In genomic region chr8:79995075-79995474, GRCm38 (mm10) we compare ENCODE assay signal across 20 mouse cellular contexts.
DNase-seq lines count a peak whose midpoint lies in the region; ATAC-seq and TF ChIP-seq lines count a peak whose summit lies in the region.
"Had no signal": no experiment of that assay in that cellular context is flagged by ENCODE, and none has a peak within 500 bp of the region (broad histone marks: within the 10 kb centered on the region; RNA-seq: fewer than 3 reads in every experiment).

No protein-coding gene starts in this region.

- no peak overlapping the region for H3K27ac ChIP-seq in liver, postnatal 0 days (ENCODE audit: low read depth)
- no peak overlapping the region for H3K27ac ChIP-seq in limb, embryonic 15.5 days
- no peak overlapping the region for H3K27ac ChIP-seq in hindbrain, embryonic 16.5 days (ENCODE audit: low read depth, low read length)
- H3K27ac ChIP-seq: embryonic facial prominence, embryonic 13.5 days; forebrain, embryonic 15.5 days; hindbrain, embryonic 10.5 days; midbrain, embryonic 13.5 days had no signal

- no peak for ATAC-seq in liver, postnatal 0 days
- peak; percentile 57 for ATAC-seq in Patski
- 0 out of 2 replicates have a peak, but pooled peaks have one; percentile 58 for ATAC-seq in limb, embryonic 15.5 days (ENCODE audit: insufficient number of reproducible peaks, low FRiP score, low TSS enrichment, low read depth)
- no peak for ATAC-seq in hindbrain, embryonic 16.5 days
- ATAC-seq: CD4-positive, CD25-positive, alpha-beta regulatory T cell, adult 4 months; forebrain, embryonic 15.5 days; midbrain, embryonic 13.5 days had no signal

- TF ChIP-seq CTCF in liver, postnatal 0 days (IDR thresholded peaks at IDR 0.05; ENCODE audit: low read depth) = no peak
- TF ChIP-seq CTCF in Patski (IDR thresholded peaks at IDR 0.05) = no peak

- in situ Hi-C loops in Patski (cut with MboI; ENCODE audit: low pct_unique_long_range_greater_than_20kb) = no loop called here

- H3K36me3 ChIP-seq in liver, postnatal 0 days (replicated peaks; ENCODE audit: insufficient read depth, low read length) = no peaks in the 10 kb centered on the region
- H3K36me3 ChIP-seq in limb, embryonic 15.5 days = no peaks in the 10 kb centered on the region
- no peaks in the 10 kb centered on the region for H3K36me3 ChIP-seq in hindbrain, embryonic 16.5 days (ENCODE audit: control insufficient read depth, insufficient read depth, low read length)
- H3K36me3 ChIP-seq: embryonic facial prominence, embryonic 13.5 days; forebrain, embryonic 15.5 days; hindbrain, embryonic 10.5 days; midbrain, embryonic 13.5 days had no signal

- no peak for TF ChIP-seq EP300 in liver, postnatal 0 days (IDR thresholded peaks at IDR 0.05; ENCODE audit: low read depth)

- no peak overlapping the region for H3K9ac ChIP-seq in liver, postnatal 0 days (replicated peaks)
- H3K9ac ChIP-seq in limb, embryonic 15.5 days = no peak overlapping the region
- H3K9ac ChIP-seq in hindbrain, embryonic 16.5 days (ENCODE audit: low read depth, low read length) = no peak overlapping the region
- H3K9ac ChIP-seq: embryonic facial prominence, embryonic 13.5 days; forebrain, embryonic 15.5 days; midbrain, embryonic 13.5 days had no signal

- POLR2A ChIA-PET in Patski (lab: Charles Lee) = no interaction called here

- H3K9me3 ChIP-seq in liver, postnatal 0 days (ENCODE audit: low read length) = no peaks in the 10 kb centered on the region
- no peaks in the 10 kb centered on the region for H3K9me3 ChIP-seq in limb, embryonic 15.5 days
- H3K9me3 ChIP-seq in hindbrain, embryonic 16.5 days (ENCODE audit: control insufficient read depth, low read length) = no peaks in the 10 kb centered on the region
- H3K9me3 ChIP-seq: embryonic facial prominence, embryonic 13.5 days; forebrain, embryonic 15.5 days; hindbrain, embryonic 10.5 days; megakaryocyte, embryonic 14.5 days; midbrain, embryonic 13.5 days had no signal

- no peak overlapping the region for H3K4me2 ChIP-seq in liver, postnatal 0 days (ENCODE audit: low read depth, low read length)
- H3K4me2 ChIP-seq in limb, embryonic 15.5 days = no peak overlapping the region
- H3K4me2 ChIP-seq in hindbrain, embryonic 16.5 days (ENCODE audit: low read length) = no peak overlapping the region
- H3K4me2 ChIP-seq: embryonic facial prominence, embryonic 13.5 days; forebrain, embryonic 15.5 days; heart, embryonic 11.5 days; midbrain, embryonic 13.5 days had no signal

- no peaks in the 10 kb centered on the region for H3K27me3 ChIP-seq in liver, postnatal 0 days (ENCODE audit: insufficient read depth, low read length)
- no peaks in the 10 kb centered on the region for H3K27me3 ChIP-seq in Patski
- H3K27me3 ChIP-seq in limb, embryonic 15.5 days = no peaks in the 10 kb centered on the region
- H3K27me3 ChIP-seq in hindbrain, embryonic 16.5 days (replicated peaks; ENCODE audit: control insufficient read depth, insufficient read depth, low read length) = no peaks in the 10 kb centered on the region
- H3K27me3 ChIP-seq: embryonic facial prominence, embryonic 13.5 days; forebrain, embryonic 15.5 days; megakaryocyte, embryonic 14.5 days; midbrain, embryonic 13.5 days had no signal

- 58% methylated on average over 6 of the region's 6 CpGs for WGBS in liver, postnatal 0 days (ENCODE audit: insufficient replicate concordance)
- WGBS in limb, embryonic 15.5 days = 27% methylated on average over 6 of the region's 6 CpGs
- 50% methylated on average over 6 of the region's 6 CpGs for WGBS in hindbrain, embryonic 16.5 days

- no peak overlapping the region for H3K4me3 ChIP-seq in liver, postnatal 0 days (ENCODE audit: low read depth, low read length)
- no peak overlapping the region for H3K4me3 ChIP-seq in limb, embryonic 15.5 days
- no peak overlapping the region for H3K4me3 ChIP-seq in hindbrain, embryonic 16.5 days (ENCODE audit: low read length)
- H3K4me3 ChIP-seq: embryonic facial prominence, embryonic 13.5 days; forebrain, embryonic 15.5 days; hindbrain, embryonic 10.5 days; midbrain, embryonic 13.5 days had no signal

- H3K4me1 ChIP-seq in liver, postnatal 0 days (ENCODE audit: insufficient read depth) = no peaks in the 10 kb centered on the region
- H3K4me1 ChIP-seq in limb, embryonic 15.5 days = peaks cover 8% of the 10 kb centered on the region
- no peaks in the 10 kb centered on the region for H3K4me1 ChIP-seq in hindbrain, embryonic 16.5 days (ENCODE audit: control insufficient read depth, insufficient read depth, low read depth, low read length)
- H3K4me1 ChIP-seq: embryonic facial prominence, embryonic 13.5 days; forebrain, embryonic 15.5 days; hindbrain, embryonic 10.5 days; midbrain, embryonic 13.5 days had no signal

- peak; percentile 3 for DNase-seq in liver
- DNase-seq in liver, postnatal 0 days = no peak
- peak; percentile 7 to 22 for DNase-seq in B cell, adult 2 months
- DNase-seq in Patski (ENCODE audit: low read depth, low spot score) = no peak
- DNase-seq in urinary bladder, postnatal 4 days (ENCODE audit: low spot score in 2 of 2) = no peak
- DNase-seq: adrenal gland, adult 2 months; cerebellum, adult 2 months; cerebellum, postnatal 25 days; gastrocnemius, postnatal 10 days; heart, adult 11 months; kidney, adult 11 months had no signal

- CTCF ChIA-PET in Patski (lab: Charles Lee) = interaction anchor here (1.0 to 2.7 kb wide), 7 partner anchors 10 to 67 kb away, joined by 3 to 11 read pairs (median 5); partner anchors contain the start of gene Hhip

Comparison
In these comparisons a context has a peak if more than half of its experiments do, and no peak if none do; other contexts are left out.
1. DNase-seq: peak in liver (single experiment) and B cell, adult 2 months (2 of 2); none in liver, postnatal 0 days (single experiment), Patski (single experiment) and urinary bladder, postnatal 4 days (0 of 2).
2. ATAC-seq: peak in Patski (single experiment) and limb, embryonic 15.5 days (single experiment); none in liver, postnatal 0 days (single experiment) and hindbrain, embryonic 16.5 days (single experiment).